ENCODE assay signal across 10 mouse cellular contexts in genomic region chr9:58487851-58488801, GRCm38 (mm10). TPM values are rescaled to one million over a fixed set of nuclear protein-coding genes. Genes with fewer than 3 reads are reported as not detected.
A peak's percentile ranks its signal among the peaks of the same experiment; 100 is the strongest.
DNase-seq lines count a peak whose midpoint lies in the region; ATAC-seq and TF ChIP-seq lines count a peak whose summit lies in the region.
"Had no signal": no experiment of that assay in that cellular context is flagged by ENCODE, and none has a peak within 500 bp of the region (broad histone marks: within the 10 kb centered on the region; RNA-seq: fewer than 3 reads in every experiment).

TSS of gene Insyn1 (plus strand) at chr9:58488603.

- H3K9ac ChIP-seq in intestine, postnatal 0 days (ENCODE audit: low read depth, low read length) = peak within 1 kb of the TSS; percentile 32
- peak within 1 kb of the TSS; percentile 90 for H3K9ac ChIP-seq in limb, embryonic 14.5 days (ENCODE audit: low read depth, low read length, severe bottlenecking)
- H3K9ac ChIP-seq in midbrain, postnatal 0 days (replicated peaks; ENCODE audit: low read length, poor library complexity, severe bottlenecking) = peak within 1 kb of the TSS; percentile 90

- peaks cover 11% of the 10 kb centered on the region for H3K4me1 ChIP-seq in spleen, adult 2 months (ENCODE audit: control insufficient read depth, insufficient read depth, insufficient read length)
- H3K4me1 ChIP-seq in intestine, postnatal 0 days (replicated peaks; ENCODE audit: control insufficient read depth, insufficient read depth, low read length) = no peaks in the 10 kb centered on the region
- peaks cover 21% of the 10 kb centered on the region for H3K4me1 ChIP-seq in limb, embryonic 14.5 days (ENCODE audit: control insufficient read depth, insufficient read depth, low read length)
- H3K4me1 ChIP-seq in midbrain, postnatal 0 days (ENCODE audit: insufficient read depth, low read length) = peaks cover 6% of the 10 kb centered on the region

- H3K9me3 ChIP-seq in intestine, postnatal 0 days (ENCODE audit: control insufficient read depth) = no peaks in the 10 kb centered on the region
- H3K9me3 ChIP-seq in limb, embryonic 14.5 days (ENCODE audit: control insufficient read depth, low read length) = no peaks in the 10 kb centered on the region
- H3K9me3 ChIP-seq in midbrain, postnatal 0 days (ENCODE audit: low read length) = no peaks in the 10 kb centered on the region

- peak within 1 kb of the TSS; percentile 42; the same call in 1 of the 2 replicates for H3K4me3 ChIP-seq in spleen, adult 2 months (ENCODE audit: extremely low read depth, insufficient read depth, insufficient read length)
- H3K4me3 ChIP-seq in intestine, postnatal 0 days (ENCODE audit: low read depth, low read length) = peak within 1 kb of the TSS; percentile 50
- H3K4me3 ChIP-seq in limb, embryonic 14.5 days (replicated peaks; ENCODE audit: low read length) = peak within 1 kb of the TSS; percentile 86
- H3K4me3 ChIP-seq in midbrain, postnatal 0 days (ENCODE audit: low read depth, low read length) = peak within 1 kb of the TSS; percentile 88

- TF ChIP-seq POLR2A in spleen, adult 2 months (IDR thresholded peaks at IDR 0.05; ENCODE audit: low read depth, low read length) = no peak
- TF ChIP-seq POLR2A in limb, embryonic 14.5 days (IDR thresholded peaks at IDR 0.05; ENCODE audit: borderline replicate concordance, extremely low read depth, insufficient read depth, insufficient read length) = 0 out of 2 replicates have a peak, but pooled peaks have one; percentile 33

- no peak within 1 kb of the TSS for H3K27ac ChIP-seq in spleen, adult 2 months (ENCODE audit: insufficient read depth, low read length)
- peak within 1 kb of the TSS; percentile 60 for H3K27ac ChIP-seq in intestine, postnatal 0 days (ENCODE audit: low read depth, low read length)
- peak within 1 kb of the TSS; percentile 83 for H3K27ac ChIP-seq in limb, embryonic 14.5 days (replicated peaks; ENCODE audit: low read depth, low read length)
- peak within 1 kb of the TSS; percentile 92 for H3K27ac ChIP-seq in midbrain, postnatal 0 days (ENCODE audit: low read depth, low read length)

- ATAC-seq in granulocyte monocyte progenitor cell, adult 5-6 weeks (replicated peaks; ENCODE audit: poor library complexity, severe bottlenecking) = peak; percentile 38
- 0 out of 2 replicates have a peak, but pooled peaks have one; percentile 28 for ATAC-seq in intestine, postnatal 0 days
- peak; percentile 81 for ATAC-seq in limb, embryonic 14.5 days (ENCODE audit: low FRiP score, low read depth)
- peak; percentile 75 for ATAC-seq in midbrain, postnatal 0 days (ENCODE audit: low FRiP score)

- H3K27me3 ChIP-seq in spleen, adult 2 months (ENCODE audit: control insufficient read depth, insufficient read depth, low read length) = peaks cover 16% of the 10 kb centered on the region
- H3K27me3 ChIP-seq in intestine, postnatal 0 days (replicated peaks; ENCODE audit: control insufficient read depth, insufficient read depth, low read length) = peaks cover 44% of the 10 kb centered on the region
- no peaks in the 10 kb centered on the region for H3K27me3 ChIP-seq in limb, embryonic 14.5 days (ENCODE audit: control insufficient read depth, insufficient read depth, low read length)
- no peaks in the 10 kb centered on the region for H3K27me3 ChIP-seq in midbrain, postnatal 0 days (ENCODE audit: insufficient read depth, low read length)

- DNase-seq in spleen, adult 2 months (ENCODE audit: low read depth in 1 of 2, low spot score in 2 of 2) = no peak
- DNase-seq in spleen, postnatal 14 days (ENCODE audit: low spot score in 2 of 2) = no peak
- peak; percentile 88 for DNase-seq in embryo, embryonic 11 days
- peak; percentile 46 for DNase-seq in limb, embryonic 14.5 days (ENCODE audit: low spot score)
- peak; percentile 70 for DNase-seq in midbrain, postnatal 0 days (ENCODE audit: low spot score)
- peak; percentile 21 for DNase-seq in thymus, postnatal 25 days

- H3K36me3 ChIP-seq in spleen, adult 2 months (ENCODE audit: control insufficient read depth, insufficient read depth, low read length) = no peaks in the 10 kb centered on the region
- no peaks in the 10 kb centered on the region for H3K36me3 ChIP-seq in intestine, postnatal 0 days (ENCODE audit: control insufficient read depth, insufficient read depth)
- H3K36me3 ChIP-seq in limb, embryonic 14.5 days (ENCODE audit: control insufficient read depth, insufficient read depth, low read length) = no peaks in the 10 kb centered on the region; the same call in 1 of the 2 replicates
- H3K36me3 ChIP-seq in midbrain, postnatal 0 days (ENCODE audit: insufficient read depth, low read length) = peaks cover 5% of the 10 kb centered on the region; the same call in 1 of the 2 replicates

- TF ChIP-seq CTCF in spleen, adult 2 months (IDR thresholded peaks at IDR 0.05; ENCODE audit: extremely low read depth, insufficient read depth, insufficient read length, insufficient replicate concordance) = no peak
- peak; percentile 22 for TF ChIP-seq CTCF in intestine, postnatal 0 days (IDR thresholded peaks at IDR 0.05; ENCODE audit: low read depth)
- TF ChIP-seq CTCF in midbrain, postnatal 0 days (IDR thresholded peaks at IDR 0.05) = peak; percentile 45

- under 1% methylated on average over 88 of the region's 104 CpGs for WGBS in spleen, adult 2 months
- under 1% methylated on average over 78 of the region's 104 CpGs for WGBS in intestine, postnatal 0 days
- WGBS in limb, embryonic 14.5 days = under 1% methylated on average over 63 of the region's 104 CpGs
- WGBS in midbrain, postnatal 0 days = under 1% methylated on average over 64 of the region's 104 CpGs

- peak within 1 kb of the TSS; percentile 86 for H3K4me2 ChIP-seq in intestine, postnatal 0 days (replicated peaks; ENCODE audit: low read depth)
- H3K4me2 ChIP-seq in limb, embryonic 14.5 days (replicated peaks; ENCODE audit: low read depth, low read length, severe bottlenecking) = peak within 1 kb of the TSS; percentile 85
- H3K4me2 ChIP-seq in midbrain, postnatal 0 days (ENCODE audit: low read depth, low read length, poor library complexity, severe bottlenecking) = peak within 1 kb of the TSS; percentile 97

RNA-seq across cellular contexts. Expression of gene Insyn1, which starts in this region (rescaled TPM):
- 1.1 and 1.2 TPM in 2 replicates for polyA plus RNA-seq in spleen, adult 2 months (2012; rRNA removed)
- total RNA-seq in granulocyte monocyte progenitor cell, adult 5-6 weeks (2014; fragmentation: Nextera tagmentation) = not detected in 2 replicates
- not detected in 2 replicates for total RNA-seq in granulocyte monocyte progenitor cell, adult 5-6 weeks (2017)
- polyA plus RNA-seq in intestine, postnatal 0 days (2015; fragmentation: Nextera tagmentation; extraction: Ambion mirVana) = 0.25 and 0.37 TPM in 2 replicates
- 23.9 and 28.1 TPM in 2 replicates for polyA plus RNA-seq in limb, embryonic 14.5 days (2012; rRNA removed)
- 6.5 and 8.2 TPM in 2 replicates for polyA plus RNA-seq in limb, embryonic 14.5 days (2014; fragmentation: Nextera tagmentation; extraction: Ambion mirVana)
- 118 and 131 TPM in 2 replicates for total RNA-seq in midbrain, postnatal 0 days (2014; rRNA removed)
- polyA plus RNA-seq in midbrain, postnatal 0 days (2015; fragmentation: Nextera tagmentation; extraction: Ambion mirVana) = 7.2 and 9.0 TPM in 2 replicates
- total RNA-seq: MEL; neutrophil, adult 5-6 weeks had no signal

Comparison
In these comparisons a context has a peak if more than half of its experiments do, and no peak if none do; other contexts are left out.
1. RNA of gene Insyn1 (total RNA-seq): 118 to 131 TPM in midbrain, postnatal 0 days; not detected in granulocyte monocyte progenitor cell, adult 5-6 weeks; every median in the first group is over 100 times any median in the second.
2. Peak in ATAC-seq in granulocyte monocyte progenitor cell, adult 5-6 weeks; RNA of the gene not detected or under 1 TPM.
3. Peak in ATAC-seq, H3K4me3 ChIP-seq, H3K27ac ChIP-seq, H3K9ac ChIP-seq and H3K4me2 ChIP-seq in intestine, postnatal 0 days; RNA of the gene not detected or under 1 TPM.
4. DNase-seq: peak in embryo, embryonic 11 days (single experiment), limb, embryonic 14.5 days (single experiment), midbrain, postnatal 0 days (single experiment) and thymus, postnatal 25 days (single experiment); none in spleen, adult 2 months (0 of 2) and spleen, postnatal 14 days (0 of 2).
5. ATAC-seq: peak in every context shown above with its lines; median percentile 81 in limb, embryonic 14.5 days; 75 in midbrain, postnatal 0 days; 38 in granulocyte monocyte progenitor cell, adult 5-6 weeks; 28 in intestine, postnatal 0 days.
6. H3K9ac ChIP-seq: peak in every context shown above with its lines; median percentile 90 in limb, embryonic 14.5 days; 90 in midbrain, postnatal 0 days; 32 in intestine, postnatal 0 days.
7. Peak in every context shown above with its lines, with median percentiles within 50 percentile points of each other: H3K4me3 ChIP-seq and H3K4me2 ChIP-seq.